11 mouse cellular contexts compared by ENCODE assay signal in the genomic region with DNA sequence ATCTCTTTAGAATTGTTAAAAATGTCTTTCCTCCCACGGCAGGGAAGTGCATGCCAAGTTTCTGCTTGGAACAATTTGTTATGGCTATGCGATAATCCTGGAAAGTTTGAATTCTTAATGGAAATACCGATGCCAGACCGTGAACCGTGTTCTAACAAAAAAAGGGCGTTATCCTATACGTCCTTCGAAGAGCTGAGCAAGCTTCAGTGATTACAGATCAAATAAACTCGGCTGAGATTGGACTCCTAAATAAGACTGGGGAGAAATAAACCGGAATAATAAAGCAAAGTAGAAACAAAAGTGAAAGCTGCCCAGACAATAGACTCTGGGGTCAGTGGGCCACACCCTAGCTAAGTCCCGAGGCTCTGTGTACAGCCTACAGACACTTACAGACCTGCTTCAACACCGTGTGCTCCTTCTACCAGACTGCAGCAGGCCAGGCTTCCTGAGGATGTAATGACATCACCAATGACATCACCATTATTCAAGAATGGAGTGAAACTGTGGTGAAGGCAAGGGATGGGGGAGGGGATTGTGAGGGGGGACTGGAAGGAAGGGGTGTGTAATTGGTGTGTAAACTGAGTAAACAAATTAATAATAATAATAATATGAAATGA. TPM values are rescaled to one million over a fixed set of nuclear protein-coding genes. Genes with fewer than 3 reads are reported as not detected.
A peak's percentile ranks its signal among the peaks of the same experiment; 100 is the strongest.
DNase-seq lines count a peak whose midpoint lies in the region; ATAC-seq lines count a peak whose summit lies in the region.
"Had no signal": no experiment of that assay in that cellular context is flagged by ENCODE, and none has a peak within 500 bp of the region (broad histone marks: within the 10 kb centered on the region; RNA-seq: fewer than 3 reads in every experiment).

No protein-coding gene starts in this region.

- no peaks in the 10 kb centered on the region for H3K9me3 ChIP-seq in forebrain, embryonic 11.5 days (ENCODE audit: control insufficient read depth, low read length)
- H3K9me3 ChIP-seq: forebrain, embryonic 12.5 days; liver, embryonic 13.5 days; neural tube, embryonic 13.5 days had no signal

- H3K9ac ChIP-seq in forebrain, embryonic 11.5 days (ENCODE audit: low read length), result no peak overlapping the region
- H3K9ac ChIP-seq: forebrain, embryonic 12.5 days; liver, embryonic 13.5 days; neural tube, embryonic 13.5 days had no signal

- 56% methylated on average over 12 of the region's 12 CpGs for WGBS in forebrain, embryonic 11.5 days

- H3K4me1 ChIP-seq in forebrain, embryonic 11.5 days (replicated peaks; ENCODE audit: control insufficient read depth, insufficient read depth, low read length), result peaks cover 5% of the 10 kb centered on the region; the same call in 1 of the 2 replicates

- peak; percentile 76 for ATAC-seq in hematopoietic stem cell, adult 5-6 weeks (replicated peaks in 1 of 2; ENCODE audit: insufficient read depth in 1 of 2, low FRiP score in 2 of 2, low TSS enrichment in 1 of 2, low read depth in 1 of 2, poor library complexity in 2 of 2, severe bottlenecking in 2 of 2)
- ATAC-seq in forebrain, embryonic 11.5 days (replicated peaks; ENCODE audit: low FRiP score), result no peak

- DNase-seq in kidney, postnatal 25 days, result peak; percentile 13 to 70
- no peak for DNase-seq in kidney, postnatal 4 days
- peak; percentile 24 for DNase-seq in c-Kit-positive CD71-negative TER-119-negative erythroid progenitor cells, embryonic 14.5 days (ENCODE audit: low read depth)
- peak; percentile 13 to 22 for DNase-seq in natural killer cell, adult 2 months (ENCODE audit: low spot score in 2 of 2)
- DNase-seq in forebrain, embryonic 11.5 days (ENCODE audit: low spot score), result no peak
- DNase-seq in gastrocnemius, postnatal 14 days, result no peak
- DNase-seq: liver, embryonic 13.5 days; right cerebral cortex, postnatal 4 days had no signal

- no peak overlapping the region for H3K4me3 ChIP-seq in forebrain, embryonic 11.5 days (ENCODE audit: low read depth, low read length)
- H3K4me3 ChIP-seq: forebrain, embryonic 12.5 days; liver, embryonic 13.5 days; neural tube, embryonic 13.5 days had no signal

- H3K4me2 ChIP-seq in forebrain, embryonic 11.5 days (ENCODE audit: low read depth, low read length, severe bottlenecking), result no peak overlapping the region
- H3K4me2 ChIP-seq: forebrain, embryonic 12.5 days; liver, embryonic 13.5 days; neural tube, embryonic 13.5 days had no signal

- H3K27me3 ChIP-seq in forebrain, embryonic 11.5 days (ENCODE audit: control insufficient read depth, insufficient read depth, low read length), result no peaks in the 10 kb centered on the region

- no peak overlapping the region for H3K27ac ChIP-seq in forebrain, embryonic 11.5 days (ENCODE audit: low read depth, low read length)
- H3K27ac ChIP-seq: forebrain, embryonic 12.5 days; liver, embryonic 13.5 days; neural tube, embryonic 13.5 days had no signal

- intact Hi-C loops in gastrocnemius, postnatal 14 days (cut with DNase I; ENCODE audit: low total_unique reads), result no loop called here

- no peaks in the 10 kb centered on the region for H3K36me3 ChIP-seq in forebrain, embryonic 11.5 days (ENCODE audit: control insufficient read depth, insufficient read depth, low read length)
- H3K36me3 ChIP-seq: forebrain, embryonic 12.5 days; liver, embryonic 13.5 days; neural tube, embryonic 13.5 days had no signal

RNA-seq across cellular contexts. Expression of gene Atxn1, which starts 6.2 kb away (rescaled TPM):
- total RNA-seq in hematopoietic stem cell, adult 5-6 weeks (2017), result 13.1 and 19.8 TPM in 2 replicates
- 2.2 and 3.3 TPM in 2 replicates for polyA plus RNA-seq in forebrain, embryonic 11.5 days (2014; fragmentation: Nextera tagmentation; extraction: Ambion mirVana)
- 10 to 100 TPM; 23.5 to 23.8 TPM for total RNA-seq in gastrocnemius, postnatal 14 days (2021)

Comparison
In these comparisons a context has a peak if more than half of its experiments do, and no peak if none do; other contexts are left out.
1. DNase-seq: peak in kidney, postnatal 25 days (2 of 2), c-Kit-positive CD71-negative TER-119-negative erythroid progenitor cells, embryonic 14.5 days (single experiment) and natural killer cell, adult 2 months (2 of 2); none in kidney, postnatal 4 days (0 of 2), forebrain, embryonic 11.5 days (single experiment) and gastrocnemius, postnatal 14 days (single experiment).